Mouse (Mus musculus) ES-CJ7 (cell line): ENCODE measurements at regions not wholly inside any gene's neighbourhood (a gene's known extent, or its start where the extent isn't known, plus 50 kb on each side); places are given as distances from the start of the nearest gene placed in this dataset.

ENCODE experiments used
- DNase-seq: peaks from one replicate; pipeline ENCODE4 v3.0.0; 2011; ENCODE audit warnings: low read depth, low spot score

DNA sequence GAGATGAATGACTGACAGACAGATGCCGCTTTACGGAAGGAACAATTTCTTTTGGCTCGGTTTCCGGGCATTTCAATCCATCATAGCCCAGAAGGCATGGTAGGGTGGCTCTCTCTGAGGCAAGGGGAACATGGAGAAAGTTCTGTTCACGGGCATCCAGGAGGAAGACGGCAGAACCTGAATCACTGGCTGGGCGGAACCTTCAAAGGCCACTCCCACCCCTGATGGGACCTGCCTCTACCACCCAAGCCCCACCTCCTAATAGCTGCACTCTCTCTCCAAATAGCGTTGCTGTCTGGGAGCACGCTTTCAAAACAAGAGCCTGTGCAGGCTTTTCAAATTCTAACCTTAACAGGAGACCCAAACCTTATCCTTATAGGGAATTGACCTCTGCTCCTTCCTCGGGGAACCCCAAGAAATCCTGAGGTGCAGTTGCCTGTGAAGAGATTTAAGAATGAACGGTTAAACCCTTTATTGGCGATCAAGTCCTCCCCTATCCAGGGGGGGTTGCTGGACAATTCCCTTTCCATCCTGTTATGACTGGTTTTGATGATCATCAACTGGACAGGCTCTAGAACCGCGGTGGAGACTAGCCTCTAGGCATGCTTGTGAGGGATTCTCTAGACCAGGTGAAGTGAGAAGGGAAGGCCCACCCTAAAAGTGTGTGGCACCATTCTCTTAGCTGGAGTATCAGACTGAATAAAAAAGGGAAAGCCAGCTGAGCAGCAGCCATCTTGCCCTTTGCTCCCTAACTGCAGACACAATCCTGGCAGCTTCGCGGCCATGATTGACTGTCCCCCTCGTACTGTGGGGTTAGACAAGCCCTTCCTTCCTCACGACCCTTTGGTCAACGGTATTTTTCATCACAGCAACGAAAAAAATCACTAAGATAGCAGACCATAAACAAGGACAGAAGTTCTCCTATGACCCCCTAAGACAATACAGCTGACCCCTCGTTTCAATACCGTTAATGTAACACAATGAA, 184.5 kb upstream of the Dyrk2 start:
- DNase-seq: peak; percentile 30

- no peak for DNase-seq
Measured at GRCm38 (mm10) chr10:119052441-119053041, 182.5 kb upstream of the Dyrk2 start.

- no peak for DNase-seq
Measured at GRCm38 (mm10) chr10:119051598-119051997, 181.6 kb upstream of the Dyrk2 start.

DNA sequence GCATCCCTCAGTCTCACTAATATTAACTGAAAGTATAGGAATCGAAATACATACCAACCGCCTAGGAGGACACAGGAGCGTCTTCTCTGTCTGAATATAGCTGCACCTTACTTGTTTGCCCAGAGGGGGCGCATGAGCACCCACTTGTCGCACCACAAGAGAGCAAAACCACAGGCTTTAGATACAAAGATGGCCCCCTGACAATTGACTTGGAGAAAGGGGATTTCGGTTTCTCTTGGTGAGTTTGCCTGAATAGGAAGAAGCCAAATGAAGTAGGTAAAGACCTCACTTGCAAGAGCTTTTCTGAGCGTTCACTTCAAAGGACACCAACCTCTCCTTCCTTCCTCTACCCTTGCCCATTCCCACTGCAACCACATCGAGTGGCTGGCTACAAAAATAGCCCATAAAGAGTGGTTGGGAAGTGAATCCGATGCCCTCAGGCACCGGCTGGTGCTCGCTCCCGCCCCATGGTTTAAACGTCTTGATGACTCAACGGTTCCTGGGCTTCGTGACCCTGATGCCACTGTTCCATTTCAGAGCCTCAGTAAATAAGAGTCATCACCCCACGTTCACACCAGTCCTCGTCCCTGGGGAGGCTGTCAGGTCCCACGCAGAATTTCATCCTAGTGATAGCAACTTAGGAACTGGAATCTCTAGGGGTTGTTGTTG, 180.1 kb upstream of the Dyrk2 start:
- peak; percentile 68 for DNase-seq

DNA sequence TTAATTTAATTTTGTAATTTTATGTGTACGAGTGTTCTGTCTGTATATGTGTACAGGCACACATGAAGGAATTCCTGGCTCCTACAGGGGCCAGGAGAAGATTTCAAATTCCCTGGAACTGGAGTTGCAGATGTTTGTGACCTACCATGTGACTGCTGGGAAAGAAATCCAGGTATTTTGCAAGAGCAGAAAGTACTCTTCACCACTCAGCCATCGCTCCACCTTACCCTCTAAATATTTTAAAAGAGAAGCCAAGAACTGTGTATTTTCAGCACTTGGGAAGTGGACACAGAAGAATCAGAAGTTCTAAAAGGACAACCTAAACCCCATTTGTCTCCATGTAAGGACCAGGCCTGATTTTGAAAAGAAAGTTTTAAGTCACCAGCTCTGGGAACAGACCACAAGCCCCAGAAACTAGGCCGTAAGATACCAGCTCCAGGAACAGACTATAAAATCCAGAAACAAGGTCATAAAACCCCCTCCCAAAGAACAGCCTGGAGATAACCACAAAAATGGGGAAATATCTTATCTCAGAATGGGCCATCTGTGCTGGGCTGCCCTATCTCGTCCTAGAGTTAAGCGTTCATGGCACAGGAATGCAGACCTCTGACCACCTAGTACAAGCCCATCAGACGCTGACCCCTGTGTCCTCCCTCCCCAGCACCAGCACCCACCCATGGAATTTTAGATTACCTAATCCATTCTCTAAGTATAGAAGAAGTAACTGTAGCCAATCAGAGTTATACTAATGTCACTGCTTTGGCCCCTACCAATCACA, 178.8 kb upstream of the Dyrk2 start:
- no peak for DNase-seq

DNA sequence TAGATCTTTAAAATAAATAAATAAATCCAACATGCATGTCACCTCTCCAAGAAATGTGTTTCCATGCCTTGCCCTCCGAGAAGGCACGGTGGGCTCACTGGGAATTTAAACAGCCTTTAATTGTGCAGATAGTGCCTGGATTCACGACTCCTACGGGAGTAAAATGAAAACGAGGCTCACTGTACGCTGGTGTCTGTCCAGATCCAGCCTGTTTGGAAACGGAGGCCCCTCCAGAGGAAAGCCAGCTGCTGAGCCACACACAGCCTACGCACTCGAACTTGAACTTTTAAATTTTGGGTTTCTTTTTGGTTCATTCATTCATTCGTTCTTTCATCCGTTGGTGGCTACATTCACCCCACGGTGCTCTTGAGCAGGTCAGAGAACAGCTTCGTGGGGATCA, 175.1 kb upstream of the Dyrk2 start:
- no peak for DNase-seq

DNA sequence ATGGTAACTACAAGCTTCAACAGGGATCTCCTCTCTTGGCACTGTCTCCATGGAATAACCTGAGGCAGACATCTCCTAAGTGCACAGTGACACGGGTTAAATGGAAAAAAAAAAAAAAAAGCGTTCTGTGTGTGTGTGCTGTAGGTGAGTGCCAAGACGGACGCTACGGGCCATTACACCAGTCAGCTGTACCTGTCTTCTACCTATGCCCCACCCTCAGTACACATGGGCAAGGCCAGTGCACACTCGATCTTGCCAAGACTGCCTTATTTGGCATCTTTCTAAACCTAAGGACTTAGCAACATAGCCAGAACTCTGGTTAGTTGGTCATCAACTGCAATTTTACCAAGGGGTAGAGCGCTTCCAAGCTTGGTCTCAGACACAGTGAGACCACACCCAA, 173.1 kb upstream of the Dyrk2 start:
- DNase-seq: no peak

DNA sequence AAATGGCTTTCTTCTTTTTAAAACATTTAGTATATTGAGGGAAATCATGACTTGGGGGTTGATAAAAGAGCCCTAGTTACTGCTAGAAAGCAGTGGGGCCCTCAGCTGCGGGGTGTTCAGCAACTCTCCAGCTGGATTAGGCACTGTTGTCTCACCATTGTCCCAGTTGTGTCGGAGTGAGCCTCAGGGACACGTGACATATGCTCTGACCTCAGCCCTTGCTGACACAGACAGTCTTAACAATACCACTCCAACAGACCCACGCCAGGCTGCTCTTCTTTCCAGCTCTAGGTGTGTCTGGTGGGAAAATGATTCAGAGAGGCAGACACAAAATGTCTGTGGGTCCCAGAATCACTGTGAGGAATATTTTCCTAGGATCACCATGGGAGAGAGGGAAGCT, 170.2 kb upstream of the Dyrk2 start:
- no peak for DNase-seq

- DNase-seq: no peak
Measured at GRCm38 (mm10) chr10:119039732-119040131, 169.7 kb upstream of the Dyrk2 start.

DNA sequence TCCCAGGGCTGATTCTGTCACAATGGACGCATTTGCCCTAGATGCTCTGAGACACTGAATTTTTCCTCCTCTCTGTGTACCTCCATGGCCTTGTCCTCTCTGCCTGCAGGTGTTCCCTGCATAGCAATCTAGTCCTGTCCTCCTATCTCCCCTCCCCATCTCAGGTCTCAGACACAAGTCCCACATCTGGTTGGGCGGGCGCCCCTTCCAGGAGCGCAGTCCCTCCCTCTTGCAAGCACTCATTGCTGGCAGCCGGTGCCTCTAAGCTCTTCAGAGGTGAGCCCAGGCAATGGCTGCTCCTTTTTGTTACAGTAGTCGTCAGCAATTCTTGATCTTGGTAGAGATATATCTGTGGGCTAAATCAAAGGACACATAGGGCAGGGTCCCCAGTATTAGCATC, 169.0 kb upstream of the Dyrk2 start:
- no peak for DNase-seq

- DNase-seq: no peak
Measured at GRCm38 (mm10) chr10:119037781-119038180, 167.8 kb upstream of the Dyrk2 start.

GRCm38 (mm10) chr10:119035863-119036262, 165.9 kb upstream of the Dyrk2 start:
- DNase-seq: peak; percentile 9

GRCm38 (mm10) chr10:119034396-119034795, 164.4 kb upstream of the Dyrk2 start:
- no peak for DNase-seq

DNA sequence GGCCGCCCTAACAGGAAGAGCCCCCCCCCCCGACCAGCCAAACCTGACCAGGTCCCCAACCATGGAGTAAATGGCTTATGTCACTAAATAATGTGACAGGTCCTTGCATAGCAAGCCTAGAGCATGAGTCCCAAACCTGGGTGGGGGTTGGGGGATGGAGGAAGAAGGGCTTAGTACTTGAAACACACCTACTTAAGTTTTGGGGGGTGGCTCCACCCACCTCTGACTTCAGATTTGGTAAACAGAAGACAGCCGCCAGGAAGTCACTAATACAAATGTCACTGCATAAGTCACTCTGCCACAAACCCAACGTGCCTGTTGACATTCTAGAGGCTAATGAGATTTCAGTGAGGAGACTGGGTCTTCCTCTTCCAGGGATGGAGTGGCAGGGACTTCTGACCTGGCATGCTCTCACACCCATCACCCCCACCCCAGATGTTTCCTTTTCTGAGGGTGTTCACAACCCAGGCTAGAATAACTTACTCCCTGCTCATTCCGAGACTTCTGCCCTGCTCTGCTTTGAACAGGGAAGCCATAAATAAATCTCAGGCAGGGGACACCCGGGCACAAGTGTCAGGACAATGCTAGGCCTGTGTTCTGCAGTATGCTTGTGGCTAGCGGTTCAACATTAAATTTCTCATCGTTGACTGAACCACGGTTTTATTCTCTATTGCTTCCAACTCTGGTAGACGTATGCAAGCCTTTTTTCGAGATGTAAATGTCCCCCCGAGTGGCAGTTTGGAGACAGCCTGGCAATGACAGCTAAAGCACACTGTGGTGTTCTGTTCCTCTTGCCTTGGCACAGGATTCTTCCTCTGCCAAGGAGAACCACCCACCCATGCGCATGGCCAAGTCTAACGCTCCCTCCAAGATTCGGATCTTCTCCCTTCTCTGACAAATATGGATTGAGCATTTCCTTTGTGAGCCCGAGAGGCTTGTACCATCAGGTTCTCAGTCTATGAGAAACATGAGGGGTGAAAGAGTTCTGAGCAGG, 161.6 kb upstream of the Dyrk2 start:
- DNase-seq: no peak

DNA sequence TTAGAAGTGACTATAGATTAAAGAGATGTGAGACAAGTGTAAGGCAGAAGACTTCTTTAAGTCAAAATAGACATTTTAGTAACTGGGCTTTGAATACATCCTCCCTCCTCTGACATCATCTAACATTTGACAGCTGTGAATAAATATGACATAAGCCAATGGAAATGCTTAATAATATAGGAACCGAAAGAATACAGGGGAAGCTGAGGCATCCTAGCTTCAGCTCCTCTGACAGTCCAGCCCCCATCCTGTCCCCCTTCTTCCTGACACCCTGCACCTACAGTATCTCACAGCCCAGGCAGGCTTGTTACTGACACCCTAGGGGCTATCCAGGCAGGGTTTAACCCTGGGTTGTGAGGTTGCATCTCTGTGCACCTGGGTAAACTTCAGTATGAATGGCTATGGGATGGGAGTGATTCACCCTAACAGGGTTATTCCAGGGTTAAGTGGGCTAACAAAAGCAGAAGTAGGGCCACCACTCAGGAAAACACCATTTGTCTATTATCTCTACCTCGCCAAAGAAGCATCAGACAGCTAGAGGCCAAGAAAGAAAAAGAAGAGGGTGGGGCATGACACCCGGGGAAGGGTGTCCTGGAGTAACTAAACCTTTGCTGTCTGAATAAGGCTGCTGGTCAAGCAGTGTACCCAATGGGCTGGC, 158.6 kb upstream of the Dyrk2 start:
- no peak for DNase-seq

- DNase-seq: no peak
Measured at GRCm38 (mm10) chr10:119027241-119027901, 157.4 kb upstream of the Dyrk2 start.

DNA sequence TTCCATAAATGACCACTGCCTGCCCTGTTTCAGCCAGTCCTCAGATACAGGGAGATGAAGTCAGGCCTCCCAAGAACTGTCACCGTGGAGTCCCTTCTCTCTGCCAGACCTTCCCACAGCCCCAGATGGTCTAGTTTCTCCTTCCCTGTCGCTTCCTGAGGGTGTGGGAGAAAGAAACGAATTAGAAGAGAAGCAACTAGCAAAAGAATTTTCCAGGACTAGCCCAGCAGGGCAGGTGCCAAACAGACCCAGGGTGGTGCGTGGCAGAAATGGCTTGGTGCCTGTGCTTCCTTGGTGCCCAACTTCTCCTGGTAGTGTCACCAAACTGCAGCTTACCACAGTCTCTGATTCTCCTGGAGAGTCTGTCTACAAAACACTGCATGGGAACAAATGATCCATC, 156.3 kb upstream of the Dyrk2 start:
- DNase-seq: no peak

GRCm38 (mm10) chr10:119024425-119024824, 154.4 kb upstream of the Dyrk2 start:
- no peak for DNase-seq

DNA sequence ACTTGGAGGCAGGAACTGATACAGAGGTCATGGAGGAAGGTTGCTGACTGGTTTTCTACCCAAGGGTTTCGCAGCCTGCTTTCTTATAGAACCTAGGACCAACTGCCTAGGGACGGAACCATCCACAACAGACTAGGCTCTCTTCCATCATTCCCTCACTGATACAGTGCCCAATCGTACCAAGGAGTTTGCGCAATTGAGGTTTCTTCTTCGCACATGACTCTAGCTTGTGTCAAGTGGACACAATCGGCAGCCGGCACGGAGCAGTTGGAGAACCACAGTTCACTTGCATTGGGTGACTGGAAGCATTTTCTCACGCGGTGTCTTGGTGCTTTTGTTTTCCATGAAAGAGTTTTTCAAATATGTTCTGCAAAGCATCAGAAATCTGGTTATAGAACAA, 149.1 kb upstream of the Dyrk2 start:
- DNase-seq: no peak
